Mouse (Mus musculus) retina, embryonic 14.5 days (tissue): ENCODE results near the gene Lemd2.

Experiments
- DNase-seq: peaks from one replicate; pipeline ENCODE4 v3.0.0-alpha.2; 2015; ENCODE audit warnings: low spot score

Gene Lemd2

DNA sequence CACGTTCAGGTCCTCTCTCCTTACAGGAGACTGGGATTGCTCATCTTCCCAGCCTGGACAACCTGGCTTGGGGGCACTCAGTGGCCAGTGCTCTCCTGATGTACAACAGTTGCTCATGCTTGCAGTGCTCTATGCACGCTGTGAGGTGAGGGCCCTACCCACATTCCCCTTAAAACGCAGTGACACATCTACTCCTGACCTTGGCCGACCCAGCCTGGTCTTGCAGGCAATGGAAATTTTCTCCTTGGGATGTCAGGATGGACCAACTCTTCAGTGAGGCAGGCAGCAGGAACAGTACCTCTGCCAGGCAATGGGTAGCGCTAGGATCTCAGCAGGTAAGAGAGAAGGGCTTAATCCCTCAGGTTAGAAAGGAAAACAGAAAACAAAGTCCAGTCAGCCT, 17.2 kb downstream of the Lemd2 start:
- no peak for DNase-seq

DNA sequence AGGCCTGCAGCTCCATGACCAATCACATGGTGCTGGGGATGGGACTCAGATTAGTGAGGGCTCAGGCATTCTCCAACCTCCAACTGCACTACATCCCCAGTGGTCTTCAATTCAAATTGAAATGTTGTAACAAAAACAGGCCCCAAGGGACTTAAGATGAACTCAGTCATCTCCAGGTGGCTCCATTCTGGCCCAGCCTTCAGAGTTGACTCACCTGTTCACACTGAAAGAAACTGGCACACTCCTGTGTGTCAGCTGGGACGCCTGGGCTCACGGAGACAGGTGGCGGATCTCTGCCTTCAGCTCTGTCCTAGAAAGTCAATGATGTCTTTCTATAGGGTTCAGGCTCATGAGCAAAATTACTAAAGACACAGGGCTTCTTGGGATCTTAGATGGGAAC, 18.2 kb downstream of the Lemd2 start:
- DNase-seq: no peak

DNA sequence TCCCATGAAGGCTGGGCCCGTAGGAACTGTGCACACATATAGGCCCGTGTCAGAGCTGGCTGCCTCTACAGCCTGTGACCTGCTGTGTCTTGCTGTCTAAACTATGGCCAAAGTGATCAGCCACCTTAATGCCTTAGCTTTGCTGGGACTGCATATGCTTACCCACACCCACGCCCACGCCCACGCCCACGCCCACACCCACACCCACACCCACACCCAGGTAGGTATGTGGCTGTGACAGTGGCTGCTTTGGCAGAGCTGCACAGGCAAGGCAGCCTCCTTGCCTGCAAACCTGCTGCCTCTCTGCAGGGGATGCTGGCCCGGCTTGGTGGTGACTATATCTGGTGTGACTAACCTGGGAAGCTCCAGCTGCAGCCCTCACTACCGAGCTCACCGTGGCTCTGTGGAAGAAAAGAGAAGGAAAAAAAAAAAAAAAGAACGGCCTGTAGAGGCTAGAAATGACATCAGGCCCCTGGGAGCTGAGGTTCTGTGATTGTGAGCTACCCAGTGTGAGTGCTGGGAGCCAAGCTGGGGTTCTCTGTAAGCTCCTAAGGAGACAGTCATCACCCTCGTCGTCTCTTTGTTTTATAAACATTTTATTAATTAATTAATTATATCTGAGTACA, 20.5 kb downstream of the Lemd2 start:
- DNase-seq: no peak

DNA sequence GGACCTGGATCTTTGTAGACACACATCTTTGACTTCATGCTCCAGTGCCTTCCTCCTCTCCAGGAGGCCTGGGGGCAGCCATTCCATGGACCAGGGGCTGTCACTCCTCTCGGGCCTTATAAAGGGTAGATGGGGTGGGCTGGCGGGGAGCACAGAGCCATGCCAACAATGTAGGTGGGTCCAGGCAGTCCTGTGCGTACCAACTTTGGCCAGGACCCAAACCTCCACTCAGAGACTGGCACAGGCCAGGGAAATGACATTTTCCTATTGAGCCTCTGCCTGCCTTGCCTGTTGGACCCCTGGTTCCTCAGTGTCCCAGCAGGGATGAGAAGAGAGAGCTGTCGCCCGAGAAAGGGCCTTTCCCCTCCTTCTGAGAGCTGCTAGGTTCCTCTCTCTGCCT, 21.9 kb downstream of the Lemd2 start:
- no peak for DNase-seq

DNA sequence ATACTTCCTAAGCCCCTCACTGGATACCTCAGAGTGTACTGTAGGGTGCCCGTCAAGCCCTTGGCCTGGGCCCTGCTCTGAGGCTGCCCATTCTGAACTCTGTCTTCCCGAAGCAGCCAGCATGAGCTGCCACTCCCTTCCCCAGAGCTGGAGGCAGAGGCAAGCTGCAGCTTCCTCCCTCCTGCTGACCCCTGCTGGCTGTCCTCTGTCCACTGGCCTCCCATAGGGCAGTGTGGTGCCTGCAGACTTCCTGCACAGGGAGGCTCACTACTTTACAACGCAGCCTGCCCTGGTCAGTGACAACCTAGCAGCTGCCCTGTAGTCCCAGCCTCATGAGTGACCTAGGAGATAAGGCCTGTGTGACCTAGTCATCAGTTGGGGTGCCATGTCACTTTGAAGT, 22.6 kb downstream of the Lemd2 start:
- no peak for DNase-seq

DNA sequence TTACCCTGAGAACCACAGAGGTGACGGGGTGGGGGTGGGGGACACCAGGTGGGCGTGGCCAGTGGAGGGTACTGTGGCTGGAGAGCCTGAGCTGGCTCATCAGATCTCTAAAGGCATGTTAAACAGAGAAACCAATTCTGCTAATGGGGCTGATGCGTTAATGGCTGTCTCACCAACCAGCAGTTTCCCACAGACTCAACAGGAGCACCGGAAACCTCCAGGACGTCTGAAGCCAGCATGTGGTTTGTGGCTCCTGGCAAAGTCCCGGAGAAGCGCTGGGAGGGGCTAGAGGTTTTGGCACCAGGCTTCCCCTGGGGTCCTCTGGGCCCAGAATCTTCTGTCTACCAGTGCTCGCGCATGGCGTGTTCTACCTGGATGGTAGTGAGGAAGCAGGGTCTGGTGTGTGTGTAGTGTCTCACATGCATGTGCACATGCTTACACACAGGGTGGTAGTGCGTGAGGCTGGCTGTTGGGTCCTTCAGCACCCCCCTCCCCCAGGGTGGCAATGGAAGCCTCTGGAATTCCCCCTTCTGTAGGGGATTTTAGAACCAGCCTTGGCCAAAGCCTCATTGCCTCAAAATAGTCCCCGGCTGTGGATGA, 24.5 kb downstream of the Lemd2 start:
- no peak for DNase-seq

DNA sequence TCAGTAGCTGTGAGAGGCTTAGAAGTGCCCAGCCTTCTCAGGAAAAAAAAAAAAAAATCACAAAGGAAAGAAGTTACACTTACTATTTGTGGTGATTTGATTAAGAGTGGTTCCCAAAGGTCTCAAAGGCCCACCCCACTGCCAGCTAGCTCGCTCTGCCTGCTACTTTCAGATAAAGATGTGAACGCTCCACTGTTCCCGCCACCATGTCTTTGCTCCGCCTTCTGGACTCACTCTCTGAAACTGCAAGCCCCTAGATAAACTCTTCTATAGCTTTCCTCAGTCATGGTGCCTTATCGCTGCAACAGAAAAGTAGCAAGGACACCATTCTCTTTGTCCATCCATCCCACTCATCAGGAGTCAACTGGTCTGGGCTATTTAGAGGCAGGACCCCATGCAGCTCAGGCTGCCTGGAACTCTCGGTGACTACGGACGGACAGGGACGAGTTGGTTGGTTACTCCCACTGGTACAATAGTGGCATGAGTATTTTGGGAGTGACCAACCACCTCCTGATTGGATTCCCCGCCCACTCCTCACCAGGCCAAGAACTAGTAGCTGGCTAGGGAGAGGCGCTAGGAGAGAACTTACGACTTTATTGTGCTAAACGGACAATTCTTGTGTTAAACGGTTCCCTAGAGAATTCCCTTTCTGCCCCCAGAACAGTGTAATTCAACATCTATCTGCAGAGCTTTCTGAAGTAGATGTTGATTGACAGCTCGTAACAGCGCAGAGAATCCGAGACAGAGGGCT, 25.7 kb downstream of the Lemd2 start:
- no peak for DNase-seq

DNA sequence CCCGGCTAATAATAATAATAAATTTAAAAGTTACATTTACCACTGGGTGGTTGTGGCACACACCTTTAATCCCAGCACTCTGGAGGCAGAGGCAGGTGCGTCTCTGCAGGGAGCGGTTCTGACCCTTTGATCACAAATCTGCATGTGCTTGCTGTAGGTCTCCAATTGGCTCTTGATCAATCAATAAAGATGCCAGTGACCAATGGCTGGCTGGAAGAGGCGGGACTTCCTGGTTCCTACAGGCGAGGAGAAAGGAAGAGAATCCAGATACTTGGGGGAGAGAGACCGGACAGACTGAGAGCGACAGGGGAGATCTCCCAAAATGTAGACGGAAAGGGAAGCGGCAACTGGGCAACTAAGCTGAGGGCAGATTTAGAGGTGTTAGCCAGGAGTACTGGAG, 26.2 kb downstream of the Lemd2 start:
- no peak for DNase-seq

DNA sequence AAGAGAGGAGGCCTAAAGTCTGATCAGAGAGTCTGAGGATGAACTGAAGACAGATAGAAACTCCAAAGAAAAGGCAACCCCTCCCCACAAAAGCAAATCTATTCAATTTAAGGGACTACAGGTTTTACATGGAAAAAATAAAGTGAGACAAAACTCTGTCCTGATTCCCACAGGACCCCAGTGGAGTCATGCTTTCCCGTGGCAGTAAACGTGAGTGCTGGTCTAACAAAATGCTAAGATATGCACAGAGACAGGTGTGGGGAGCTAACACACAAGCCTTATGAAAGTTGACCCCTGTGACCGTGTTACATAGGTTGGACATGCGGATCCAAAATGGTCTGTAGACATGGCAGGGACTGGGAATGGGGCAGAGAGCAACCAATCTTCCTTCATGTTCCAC, 27.5 kb downstream of the Lemd2 start:
- no peak for DNase-seq

DNA sequence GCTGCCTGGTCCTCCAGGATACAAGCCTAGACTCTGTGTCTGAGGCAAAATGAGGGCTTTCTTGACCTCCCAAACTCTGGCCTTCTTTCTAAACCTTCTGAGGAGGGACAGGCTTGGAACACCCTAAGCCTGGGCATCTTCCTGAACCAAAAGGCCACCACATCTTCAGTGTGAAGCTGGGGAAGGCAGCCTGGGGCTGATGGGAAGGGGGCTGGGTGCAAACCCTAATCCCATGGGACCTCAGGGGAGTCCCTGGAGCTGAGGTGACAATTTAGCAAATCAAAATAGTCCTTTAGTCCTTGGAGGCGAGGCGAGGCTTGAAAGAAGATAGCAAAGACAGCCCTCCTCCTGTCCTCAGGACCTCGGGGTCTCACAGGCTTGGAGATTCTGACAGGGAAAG, 28.0 kb downstream of the Lemd2 start:
- DNase-seq: no peak

DNA sequence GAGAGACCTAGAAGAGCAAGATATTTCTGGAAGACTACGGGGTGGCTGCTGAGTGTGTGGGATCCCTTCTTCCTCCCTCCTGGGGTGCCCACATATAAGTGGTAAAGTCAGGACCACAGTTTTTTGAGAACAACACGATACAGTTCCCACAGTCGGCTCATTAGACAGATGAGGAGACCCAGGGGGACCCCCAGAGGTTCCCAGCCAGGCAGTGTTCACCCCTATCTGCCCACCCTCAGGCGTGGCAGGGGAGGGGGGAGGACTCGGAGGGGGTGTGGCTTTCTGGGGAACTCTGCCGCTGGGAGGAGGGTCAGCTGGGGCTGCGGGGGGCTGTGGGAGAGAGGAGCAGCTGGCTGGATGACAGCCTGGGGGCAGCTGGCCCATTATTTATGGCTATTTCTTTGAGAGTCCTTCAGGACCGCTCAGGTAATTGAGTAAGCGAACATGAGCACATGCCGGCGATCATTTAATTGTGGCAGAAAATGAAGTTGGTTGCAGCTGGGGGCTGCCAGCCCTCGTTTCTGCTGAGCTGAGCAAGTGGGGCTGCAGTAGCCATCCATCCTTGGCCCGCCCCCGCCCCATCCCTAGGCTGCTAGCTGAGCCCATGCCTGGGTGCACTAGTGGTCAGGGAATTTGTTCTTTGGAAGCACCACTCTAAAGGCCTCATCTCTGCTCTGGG, 28.9 kb downstream of the Lemd2 start:
- DNase-seq: peak; percentile 63

DNA sequence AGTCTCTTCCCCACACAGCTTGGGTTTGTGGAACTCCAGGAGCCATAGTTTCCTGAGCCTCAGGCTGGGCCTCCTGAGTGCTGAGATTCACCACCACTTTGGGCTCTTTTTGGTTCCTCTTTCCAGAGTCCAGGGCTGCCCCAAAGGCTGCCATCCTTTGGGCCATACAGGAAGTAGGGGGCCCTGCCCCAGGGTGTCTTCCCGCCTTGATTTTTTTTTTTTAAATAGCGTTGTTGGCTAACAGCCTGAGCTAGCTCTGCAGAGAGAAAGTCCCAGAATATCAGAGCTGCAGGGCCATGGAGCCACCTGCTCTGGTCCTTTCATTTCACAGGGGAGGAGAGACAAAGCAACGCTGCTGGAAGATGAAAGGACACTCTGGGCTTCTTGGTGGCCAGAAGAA, 30.6 kb downstream of the Lemd2 start:
- DNase-seq: no peak

DNA sequence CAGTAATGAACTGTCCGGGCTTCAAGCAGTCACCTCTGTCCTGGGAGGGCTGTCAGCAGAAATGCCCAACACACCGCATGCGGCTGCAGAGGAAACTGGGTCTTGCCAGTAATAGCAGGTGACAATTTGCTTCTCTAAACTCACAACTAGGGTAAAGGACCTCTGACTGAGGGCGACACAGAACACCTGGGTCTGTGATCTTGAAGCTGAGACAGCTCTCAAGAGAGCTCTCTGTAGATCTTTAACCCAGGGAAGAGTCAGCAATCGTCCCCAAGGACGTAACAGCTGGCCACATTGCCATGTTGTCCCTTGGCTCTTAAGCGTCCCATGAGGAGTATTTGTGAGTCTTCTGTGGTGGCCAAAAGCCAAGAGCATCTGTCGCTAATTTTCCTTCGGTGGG, 31.8 kb downstream of the Lemd2 start:
- DNase-seq: no peak

DNA sequence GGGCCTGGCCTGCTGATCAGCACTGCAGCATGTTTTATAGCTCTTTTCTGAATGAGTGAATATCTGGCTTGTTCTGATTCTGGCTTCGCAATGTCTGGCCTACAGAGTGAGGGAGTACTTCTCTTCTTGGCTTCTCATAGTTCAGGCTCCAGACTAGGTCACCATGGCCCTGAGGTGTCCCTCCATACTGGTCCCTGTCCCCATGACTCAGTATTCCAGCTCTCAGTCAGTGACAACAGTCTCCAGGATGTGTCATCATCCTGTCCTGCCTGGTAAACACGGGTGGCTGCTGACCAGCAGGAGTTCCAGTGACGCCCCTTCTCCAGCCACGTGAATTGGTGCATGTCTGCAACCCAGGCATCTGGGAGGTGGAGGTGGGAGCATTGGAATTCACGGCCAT, 33.1 kb downstream of the Lemd2 start:
- no peak for DNase-seq

DNA sequence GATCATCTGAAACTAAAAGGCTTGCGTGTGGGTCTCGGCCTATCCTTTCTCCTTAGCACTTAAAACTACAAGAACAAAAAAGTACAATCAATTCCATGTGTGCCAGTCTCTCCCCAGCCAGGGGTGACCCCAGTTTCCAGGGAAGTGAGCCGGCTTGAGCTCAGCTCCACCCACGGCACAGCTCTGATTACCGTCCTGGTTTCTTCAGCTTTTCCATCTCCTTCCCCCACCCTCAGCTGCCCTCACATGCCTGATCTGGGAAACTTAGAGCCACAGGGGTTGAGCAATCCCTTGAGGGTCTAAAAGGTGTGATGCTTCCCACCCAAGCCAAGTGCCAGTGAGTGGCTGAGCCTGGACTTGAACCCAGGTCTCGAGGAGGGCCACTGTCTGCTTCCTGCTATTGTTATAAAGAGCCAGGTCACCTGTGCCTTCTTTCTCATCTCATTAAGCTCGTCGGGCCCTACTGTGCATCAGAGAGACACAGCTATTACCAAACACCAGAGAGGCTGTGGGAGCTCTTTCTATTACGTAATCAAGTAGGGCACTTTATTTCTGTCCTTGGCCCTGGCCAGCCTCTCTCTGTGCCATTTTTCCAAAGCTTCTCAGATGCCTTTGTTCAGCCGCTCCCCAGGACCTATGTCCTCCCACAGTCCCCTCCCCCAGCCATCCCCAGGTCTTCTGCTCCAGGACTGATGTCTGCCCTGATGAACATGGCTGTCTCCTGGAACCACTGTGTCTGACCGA, 34.1 kb downstream of the Lemd2 start:
- DNase-seq: no peak

DNA sequence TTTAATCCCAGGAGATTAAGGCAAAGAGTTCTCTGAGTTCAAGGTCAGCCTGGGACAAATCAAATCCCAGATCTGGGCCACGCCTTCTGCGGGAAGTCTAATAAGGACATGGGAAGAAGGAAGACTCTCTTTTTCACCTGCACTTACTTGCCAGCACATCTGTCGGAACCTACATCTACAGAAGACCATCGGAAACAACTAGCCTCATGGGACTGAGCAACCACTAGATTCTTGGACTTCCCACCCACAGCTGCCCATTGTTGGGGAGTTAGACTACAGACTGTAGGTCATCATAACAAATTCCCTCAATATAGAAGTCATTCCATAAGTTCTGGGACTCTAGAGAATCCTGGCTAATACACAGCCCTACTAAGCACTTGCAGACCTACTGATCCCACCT, 35.7 kb downstream of the Lemd2 start:
- no peak for DNase-seq

DNA sequence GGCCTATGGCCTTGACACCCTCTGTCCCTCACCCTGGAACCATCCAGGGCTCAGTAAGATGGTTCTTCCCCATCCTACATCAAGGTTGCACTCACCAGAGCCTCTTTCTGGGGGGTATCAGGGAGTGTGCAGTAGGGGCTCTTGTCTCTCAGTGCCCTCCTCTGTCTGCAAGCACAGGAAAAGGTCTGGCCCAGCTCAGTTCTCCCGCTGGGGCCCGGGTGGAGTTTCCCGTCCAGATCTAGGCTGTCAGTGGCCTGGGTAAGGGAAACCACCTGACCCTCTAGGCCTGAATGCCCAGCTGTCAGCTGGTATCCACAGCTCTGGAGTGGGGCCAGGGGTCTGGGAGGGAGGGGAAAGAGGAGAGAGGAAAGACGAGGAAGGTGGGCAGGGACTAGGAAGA, 36.7 kb downstream of the Lemd2 start, which contains the start of gene Ip6k3:
Gene Ip6k3, minus strand, starts transcription at position 251 of the 400 bp plus-strand sequence.
- DNase-seq: no peak

DNA sequence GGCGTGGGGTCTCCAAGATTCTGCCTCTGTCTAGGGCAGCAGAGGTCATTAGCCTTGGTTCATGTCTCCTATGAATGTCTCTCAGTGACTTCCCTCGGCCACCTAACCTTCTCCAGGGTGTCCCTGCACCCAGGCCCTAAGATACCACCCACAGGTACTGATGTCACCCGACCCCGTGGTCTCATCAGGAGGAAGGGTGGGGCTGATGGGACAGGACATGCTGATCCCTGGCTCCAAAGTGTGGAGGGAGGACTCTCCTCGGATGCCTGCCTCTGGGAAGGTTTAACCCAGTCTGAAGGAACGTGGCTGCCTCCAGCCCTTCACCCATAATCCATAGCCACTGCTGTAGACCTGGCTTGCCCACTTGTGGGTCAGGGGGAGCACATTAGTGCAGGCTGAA, 37.4 kb downstream of the Lemd2 start:
- no peak for DNase-seq

DNA sequence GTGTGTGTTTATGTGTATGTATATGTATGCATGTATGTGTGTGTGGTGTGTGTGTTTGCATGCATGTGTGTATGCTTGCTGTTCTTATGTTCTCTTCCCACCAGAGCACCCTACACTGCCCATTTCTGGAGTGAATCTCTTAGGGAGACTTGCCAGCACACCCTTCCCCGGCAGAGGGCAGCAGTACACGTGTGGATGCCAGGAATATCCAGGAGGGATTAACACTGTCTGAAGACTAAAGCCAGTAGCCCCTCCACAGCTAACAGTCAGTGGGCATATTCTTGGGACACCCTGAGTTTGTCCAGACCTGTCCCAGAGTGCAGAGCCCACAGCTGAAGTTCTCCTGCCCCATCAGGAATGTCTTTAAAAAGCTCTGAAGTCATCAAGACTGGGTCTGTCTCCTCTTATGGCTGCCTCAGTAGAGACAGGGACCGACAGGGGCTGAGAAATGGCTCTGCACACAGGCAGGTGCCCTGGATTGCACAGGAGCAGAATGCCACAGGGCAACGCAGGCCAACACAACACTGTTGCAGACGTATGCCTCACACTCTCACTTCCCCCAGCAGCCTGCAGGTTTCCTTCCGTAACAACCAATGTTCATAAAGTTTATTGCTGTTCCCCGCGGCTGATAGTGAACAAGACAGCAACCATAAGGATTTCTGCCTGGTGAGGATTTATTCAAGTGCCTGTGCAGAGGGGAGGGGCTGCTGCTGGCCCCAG, 39.1 kb downstream of the Lemd2 start:
- peak; percentile 76 for DNase-seq

DNA sequence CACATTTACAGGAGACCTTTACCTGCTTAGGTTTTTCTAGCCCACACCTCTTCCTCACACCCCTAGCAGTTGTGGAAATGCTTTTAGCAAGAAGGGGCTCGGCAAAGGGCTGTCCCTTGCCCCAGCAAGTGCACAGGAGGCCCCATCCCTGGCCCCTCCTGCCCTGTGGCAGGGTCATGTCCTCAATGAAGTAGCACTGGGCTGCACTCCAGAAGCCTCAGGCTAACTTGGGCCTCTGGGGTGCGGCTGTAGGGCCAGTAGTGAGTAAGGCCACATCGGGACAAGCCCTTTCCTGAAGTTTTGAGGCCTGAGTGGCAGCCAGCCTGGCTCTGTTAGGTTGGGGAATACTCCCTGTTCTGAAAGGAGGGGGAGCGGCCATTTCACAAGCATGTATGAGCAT, 43.4 kb downstream of the Lemd2 start:
- DNase-seq: no peak

DNA sequence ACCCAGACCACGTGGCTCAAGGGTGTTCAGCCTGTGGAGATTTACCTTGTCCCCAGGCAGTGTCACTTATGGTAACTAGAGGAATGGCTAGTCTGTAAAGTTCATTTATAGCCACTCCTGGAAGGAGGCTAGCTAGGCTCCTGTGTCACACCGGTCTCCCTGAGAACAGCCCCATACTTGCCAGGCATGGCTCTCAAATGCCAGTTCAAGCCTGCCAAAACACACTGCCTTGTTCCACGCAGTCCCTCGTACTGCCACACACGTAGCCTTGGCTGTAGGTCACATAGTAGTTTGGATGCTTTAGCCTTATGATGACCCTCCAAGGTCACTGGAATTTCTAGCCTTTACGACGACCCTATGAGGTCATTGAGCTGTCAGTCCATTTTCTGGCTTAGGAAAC, 45.1 kb downstream of the Lemd2 start:
- no peak for DNase-seq

DNA sequence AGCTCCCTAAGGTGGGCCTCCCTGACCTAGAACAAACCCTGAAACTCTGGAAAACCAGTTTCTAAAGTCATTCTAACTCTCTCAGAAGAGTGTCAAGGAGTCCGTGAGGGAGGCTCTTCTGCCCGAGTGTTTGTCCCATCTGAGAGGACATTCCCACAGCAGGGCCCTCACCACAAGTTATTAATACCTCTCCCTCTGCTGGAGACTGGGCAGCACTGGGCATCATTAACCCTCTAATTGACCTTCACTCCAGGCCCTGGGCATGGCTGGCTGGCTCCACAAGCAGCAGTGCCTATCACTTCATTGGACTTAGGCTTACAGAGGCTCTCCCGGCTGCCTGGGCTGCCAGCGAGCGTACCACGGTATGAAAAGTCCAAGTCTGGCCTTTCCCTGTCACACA, 45.8 kb downstream of the Lemd2 start:
- no peak for DNase-seq
